Comparison of ENCODE assay signal across 8 mouse cellular contexts in genomic region chr8:120126357-120127161, GRCm38 (mm10). TPM values are rescaled to one million over a fixed set of nuclear protein-coding genes. Genes with fewer than 3 reads are reported as not detected.
DNase-seq lines count a peak whose midpoint lies in the region; ATAC-seq and TF ChIP-seq lines count a peak whose summit lies in the region.

No protein-coding gene starts in this region.

- H3K27me3 ChIP-seq in midbrain, embryonic 11.5 days (ENCODE audit: control insufficient read depth, insufficient read depth, low read length), result no peaks in the 10 kb centered on the region; the same call in 1 of the 2 replicates
- no peaks in the 10 kb centered on the region for H3K27me3 ChIP-seq in midbrain, embryonic 14.5 days (ENCODE audit: control insufficient read depth, insufficient read depth, low read length)
- no peaks in the 10 kb centered on the region for H3K27me3 ChIP-seq in heart, embryonic 16.5 days (ENCODE audit: control insufficient read depth, insufficient read depth, low read length)
- peaks cover 3% of the 10 kb centered on the region; the same call in 1 of the 2 replicates for H3K27me3 ChIP-seq in liver, embryonic 14.5 days (ENCODE audit: control insufficient read depth, insufficient read depth, low read length)
- no peaks in the 10 kb centered on the region for H3K27me3 ChIP-seq in stomach, embryonic 15.5 days (replicated peaks)

- no peak for TF ChIP-seq EP300 in liver, embryonic 14.5 days (IDR thresholded peaks at IDR 0.05; ENCODE audit: low read depth)

- H3K9ac ChIP-seq in midbrain, embryonic 11.5 days (ENCODE audit: low read length), result peak overlapping the region; percentile 33; the same call in 1 of the 2 replicates
- no peak overlapping the region for H3K9ac ChIP-seq in midbrain, embryonic 14.5 days (replicated peaks; ENCODE audit: low read length)
- peak overlapping the region; percentile 55 for H3K9ac ChIP-seq in heart, embryonic 16.5 days (ENCODE audit: low read length)
- H3K9ac ChIP-seq in liver, embryonic 14.5 days (replicated peaks), result no peak overlapping the region
- H3K9ac ChIP-seq in stomach, embryonic 15.5 days, result no peak overlapping the region

- H3K4me3 ChIP-seq in midbrain, embryonic 11.5 days (ENCODE audit: low read depth, low read length), result no peak overlapping the region
- H3K4me3 ChIP-seq in midbrain, embryonic 14.5 days (replicated peaks; ENCODE audit: low read depth, low read length), result no peak overlapping the region
- H3K4me3 ChIP-seq in heart, embryonic 16.5 days (ENCODE audit: low read length), result no peak overlapping the region
- no peak overlapping the region for H3K4me3 ChIP-seq in liver, embryonic 14.5 days (ENCODE audit: insufficient read depth in 1 of 2, low read depth in 2 of 2, low read length in 2 of 2)
- H3K4me3 ChIP-seq in stomach, embryonic 15.5 days (replicated peaks), result no peak overlapping the region

- no peak overlapping the region for H3K4me2 ChIP-seq in midbrain, embryonic 11.5 days
- no peak overlapping the region for H3K4me2 ChIP-seq in midbrain, embryonic 14.5 days (ENCODE audit: low read length)
- peak overlapping the region; percentile 48 for H3K4me2 ChIP-seq in heart, embryonic 16.5 days (ENCODE audit: low read depth, low read length)
- H3K4me2 ChIP-seq in liver, embryonic 14.5 days (ENCODE audit: low read depth), result no peak overlapping the region
- no peak overlapping the region; the same call in 1 of the 2 replicates for H3K4me2 ChIP-seq in stomach, embryonic 15.5 days

- no peaks in the 10 kb centered on the region for H3K9me3 ChIP-seq in midbrain, embryonic 11.5 days (ENCODE audit: control insufficient read depth, low read length)
- no peaks in the 10 kb centered on the region for H3K9me3 ChIP-seq in midbrain, embryonic 14.5 days (ENCODE audit: control insufficient read depth, low read length)
- H3K9me3 ChIP-seq in heart, embryonic 16.5 days (replicated peaks; ENCODE audit: control insufficient read depth, low read length), result 0 out of 2 replicates have a peak, but pooled peaks cover 4% of the 10 kb centered on the region
- no peaks in the 10 kb centered on the region for H3K9me3 ChIP-seq in liver, embryonic 14.5 days (ENCODE audit: control insufficient read depth, low read length)
- no peaks in the 10 kb centered on the region for H3K9me3 ChIP-seq in stomach, embryonic 15.5 days

- H3K36me3 ChIP-seq in midbrain, embryonic 11.5 days (ENCODE audit: control insufficient read depth, insufficient read depth, low read length), result no peaks in the 10 kb centered on the region
- no peaks in the 10 kb centered on the region for H3K36me3 ChIP-seq in midbrain, embryonic 14.5 days (ENCODE audit: control insufficient read depth, insufficient read depth, low read length)
- H3K36me3 ChIP-seq in heart, embryonic 16.5 days (ENCODE audit: control insufficient read depth, insufficient read depth), result no peaks in the 10 kb centered on the region
- no peaks in the 10 kb centered on the region for H3K36me3 ChIP-seq in liver, embryonic 14.5 days (replicated peaks; ENCODE audit: control insufficient read depth, insufficient read depth, low read depth)
- no peaks in the 10 kb centered on the region for H3K36me3 ChIP-seq in stomach, embryonic 15.5 days

- H3K4me1 ChIP-seq in midbrain, embryonic 11.5 days (ENCODE audit: control insufficient read depth, insufficient read depth, low read length), result peaks cover 42% of the 10 kb centered on the region
- H3K4me1 ChIP-seq in midbrain, embryonic 14.5 days (ENCODE audit: control insufficient read depth, insufficient read depth, low read length), result peaks cover 18% of the 10 kb centered on the region
- peaks cover 55% of the 10 kb centered on the region for H3K4me1 ChIP-seq in heart, embryonic 16.5 days (ENCODE audit: control insufficient read depth, insufficient read depth, low read length)
- no peaks in the 10 kb centered on the region; a peak in 1 of 4 replicates for H3K4me1 ChIP-seq in liver, embryonic 14.5 days (replicated peaks; ENCODE audit: control insufficient read depth in 2 of 2, insufficient read depth in 2 of 2, low read length in 1 of 2)
- peaks cover 17% of the 10 kb centered on the region; the same call in 1 of the 2 replicates for H3K4me1 ChIP-seq in stomach, embryonic 15.5 days

- DNase-seq in midbrain, embryonic 11.5 days (ENCODE audit: low spot score, missing footprints), result no peak
- no peak for DNase-seq in midbrain, embryonic 14.5 days
- DNase-seq in liver, embryonic 14.5 days (ENCODE audit: low read depth in 3 of 3, low spot score in 3 of 3), result no peak
- no peak for DNase-seq in right cerebral cortex, postnatal 25 days
- DNase-seq in layer of hippocampus, adult 9-11 months, result no peak
- DNase-seq in cerebellum, postnatal 14 days, result no peak

- no peak for TF ChIP-seq CTCF in liver, embryonic 14.5 days (IDR thresholded peaks at IDR 0.05; ENCODE audit: low read depth)

- 26% methylated on average over 14 of the region's 14 CpGs for WGBS in midbrain, embryonic 11.5 days
- WGBS in midbrain, embryonic 14.5 days, result 21% methylated on average over 14 of the region's 14 CpGs
- 16% methylated on average over 14 of the region's 14 CpGs for WGBS in heart, embryonic 16.5 days
- WGBS in liver, embryonic 14.5 days (ENCODE audit: insufficient replicate concordance), result 17% methylated on average over 14 of the region's 14 CpGs
- 32% methylated on average over 14 of the region's 14 CpGs for WGBS in stomach, embryonic 15.5 days

- no peak overlapping the region for H3K27ac ChIP-seq in midbrain, embryonic 11.5 days (ENCODE audit: low read depth, low read length)
- H3K27ac ChIP-seq in midbrain, embryonic 14.5 days (replicated peaks; ENCODE audit: low read depth, low read length), result no peak overlapping the region
- H3K27ac ChIP-seq in heart, embryonic 16.5 days (ENCODE audit: low read length), result peak overlapping the region; percentile 88
- no peak overlapping the region for H3K27ac ChIP-seq in liver, embryonic 14.5 days
- H3K27ac ChIP-seq in stomach, embryonic 15.5 days, result peak overlapping the region; percentile 52; the same call in 1 of the 2 replicates

- no peak for ATAC-seq in midbrain, embryonic 11.5 days (ENCODE audit: low FRiP score)
- ATAC-seq in midbrain, embryonic 14.5 days (ENCODE audit: low FRiP score, low TSS enrichment), result no peak
- ATAC-seq in heart, embryonic 16.5 days (replicated peaks; ENCODE audit: extremely low read depth, insufficient read depth, low FRiP score), result peak; percentile 75
- peak; percentile 43; the same call in 1 of the 2 replicates for ATAC-seq in liver, embryonic 14.5 days (ENCODE audit: insufficient read depth)
- ATAC-seq in stomach, embryonic 15.5 days (ENCODE audit: insufficient read depth, low FRiP score, low read depth), result no peak

RNA-seq across cellular contexts. Expression of gene 6430548M08Rik, which starts 12.6 kb away (rescaled TPM):
- polyA plus RNA-seq in midbrain, embryonic 11.5 days (2014; fragmentation: Nextera tagmentation; extraction: Ambion mirVana), result 12.4 and 13.5 TPM in 2 replicates
- 35.5 and 38.8 TPM in 2 replicates for polyA plus RNA-seq in midbrain, embryonic 14.5 days (2014; fragmentation: Nextera tagmentation; extraction: Ambion mirVana)
- polyA plus RNA-seq in heart, embryonic 16.5 days (2015; fragmentation: Nextera tagmentation; extraction: Ambion mirVana), result 8.4 and 9.4 TPM in 2 replicates
- polyA plus RNA-seq in liver, embryonic 14.5 days (2012; rRNA removed), result 0.73 and 0.83 TPM in 2 replicates
- polyA plus RNA-seq in liver, embryonic 14.5 days (2014; fragmentation: Nextera tagmentation; extraction: Ambion mirVana), result 1.00 and 2.5 TPM in 2 replicates
- polyA plus RNA-seq in stomach, embryonic 15.5 days (2015; fragmentation: Nextera tagmentation; extraction: Ambion mirVana), result 6.5 and 6.7 TPM in 2 replicates

RNA-seq across cellular contexts. Expression of gene Zdhhc7, which starts 25.3 kb away (rescaled TPM):
- 24.2 and 25.9 TPM in 2 replicates for polyA plus RNA-seq in midbrain, embryonic 11.5 days (2014; fragmentation: Nextera tagmentation; extraction: Ambion mirVana)
- polyA plus RNA-seq in midbrain, embryonic 14.5 days (2014; fragmentation: Nextera tagmentation; extraction: Ambion mirVana), result 22.3 and 26.7 TPM in 2 replicates
- 35.8 and 37.8 TPM in 2 replicates for polyA plus RNA-seq in heart, embryonic 16.5 days (2015; fragmentation: Nextera tagmentation; extraction: Ambion mirVana)
- 12.1 and 12.2 TPM in 2 replicates for polyA plus RNA-seq in liver, embryonic 14.5 days (2012; rRNA removed)
- polyA plus RNA-seq in liver, embryonic 14.5 days (2014; fragmentation: Nextera tagmentation; extraction: Ambion mirVana), result 9.2 and 11.4 TPM in 2 replicates
- 32.1 and 35.3 TPM in 2 replicates for polyA plus RNA-seq in stomach, embryonic 15.5 days (2015; fragmentation: Nextera tagmentation; extraction: Ambion mirVana)

RNA-seq across cellular contexts. Expression of gene Fam92b, which starts 50.7 kb away (rescaled TPM):
- 2.4 and 3.4 TPM in 2 replicates for polyA plus RNA-seq in midbrain, embryonic 11.5 days (2014; fragmentation: Nextera tagmentation; extraction: Ambion mirVana)
- polyA plus RNA-seq in midbrain, embryonic 14.5 days (2014; fragmentation: Nextera tagmentation; extraction: Ambion mirVana), result 0.92 and 1.8 TPM in 2 replicates
- polyA plus RNA-seq in heart, embryonic 16.5 days (2015; fragmentation: Nextera tagmentation; extraction: Ambion mirVana), result 0.66 and 0.79 TPM in 2 replicates
- not detected in 2 replicates for polyA plus RNA-seq in liver, embryonic 14.5 days (2012; rRNA removed)
- not detected in 2 replicates for polyA plus RNA-seq in liver, embryonic 14.5 days (2014; fragmentation: Nextera tagmentation; extraction: Ambion mirVana)
- 0.80 and 0.94 TPM in 2 replicates for polyA plus RNA-seq in stomach, embryonic 15.5 days (2015; fragmentation: Nextera tagmentation; extraction: Ambion mirVana)

Comparison
In these comparisons a context has a peak if more than half of its experiments do, and no peak if none do; other contexts are left out.
1. H3K9ac ChIP-seq: peak in midbrain, embryonic 11.5 days (single experiment) and heart, embryonic 16.5 days (single experiment); none in midbrain, embryonic 14.5 days (single experiment), liver, embryonic 14.5 days (single experiment) and stomach, embryonic 15.5 days (single experiment).
2. ATAC-seq: peak in heart, embryonic 16.5 days (single experiment) and liver, embryonic 14.5 days (single experiment); none in midbrain, embryonic 11.5 days (single experiment), midbrain, embryonic 14.5 days (single experiment) and stomach, embryonic 15.5 days (single experiment).
3. H3K27ac ChIP-seq: peak in heart, embryonic 16.5 days (single experiment) and stomach, embryonic 15.5 days (single experiment); none in midbrain, embryonic 11.5 days (single experiment), midbrain, embryonic 14.5 days (single experiment) and liver, embryonic 14.5 days (single experiment).